Mouse (Mus musculus): ENCODE measurements at regions not wholly inside any gene's neighbourhood (a gene's known extent, or its start where the extent isn't known, plus 50 kb on each side); places are given as distances from the start of the nearest gene placed in this dataset.

DNA sequence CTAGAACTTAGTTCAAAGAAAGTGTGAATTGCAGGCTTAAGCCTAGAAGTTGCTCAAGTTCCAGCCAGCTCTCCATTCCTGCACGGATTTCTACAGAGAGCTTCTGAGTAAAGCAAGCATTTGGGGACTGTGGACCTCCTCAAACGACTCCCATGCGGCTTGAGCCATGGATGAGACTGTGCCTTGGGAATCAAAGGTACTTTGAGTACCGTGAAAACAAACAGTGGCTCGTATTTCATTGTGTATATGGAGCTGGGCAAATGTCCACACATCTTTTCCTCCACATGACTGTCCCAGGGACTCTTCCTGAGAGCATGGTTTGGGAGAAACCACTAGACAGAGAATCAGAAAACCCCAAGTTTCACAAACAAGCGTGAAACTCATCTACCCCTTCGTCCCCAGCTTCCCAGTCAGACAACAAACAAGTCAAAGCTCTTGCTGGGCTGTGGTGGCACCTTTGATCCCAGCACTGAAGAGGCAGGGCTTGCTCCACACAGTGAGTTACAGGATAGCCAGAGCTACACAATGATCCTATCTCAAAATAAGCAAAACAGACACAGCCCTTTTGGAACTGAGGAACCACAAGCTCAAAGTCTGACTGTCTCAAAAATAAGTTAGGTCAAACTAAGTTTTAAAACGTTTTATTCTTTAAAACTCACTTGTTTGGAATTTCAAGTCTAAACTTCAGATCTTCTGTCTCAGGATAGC lies 209.1 kb upstream of the Spred2 start:
- DNase-seq, result no peak
- WGBS, result 57% methylated on average over 8 of the region's 8 CpGs
- TF ChIP-seq POLR2A (IDR thresholded peaks at IDR 0.05; ENCODE audit: borderline replicate concordance, insufficient read depth, low read length) (no peak), CTCF (IDR thresholded peaks at IDR 0.05; ENCODE audit: borderline replicate concordance, insufficient read depth, low read depth, low read length) (no peak)
- H3K27ac ChIP-seq (ENCODE audit: insufficient read depth, low read length), result no peak overlapping the region
- no peak overlapping the region for H3K4me3 ChIP-seq (replicated peaks; ENCODE audit: insufficient read depth, low read depth, low read length)
- no peaks in the 10 kb centered on the region for H3K27me3 ChIP-seq (ENCODE audit: control insufficient read depth, insufficient read depth, low read length)
- no peaks in the 10 kb centered on the region for H3K4me1 ChIP-seq (ENCODE audit: control insufficient read depth, insufficient read depth, low read length)

GRCm38 (mm10) chr11:19718165-19718564 lies 206.0 kb upstream of the Spred2 start:
- WGBS, result 95% methylated on average over 9 of the region's 9 CpGs
- H3K27ac ChIP-seq (ENCODE audit: insufficient read depth, low read length), result no peak overlapping the region
- no peak for TF ChIP-seq CTCF (IDR thresholded peaks at IDR 0.05; ENCODE audit: borderline replicate concordance, insufficient read depth, low read depth, low read length)
- TF ChIP-seq POLR2A (IDR thresholded peaks at IDR 0.05; ENCODE audit: borderline replicate concordance, insufficient read depth, low read length), result no peak

DNA sequence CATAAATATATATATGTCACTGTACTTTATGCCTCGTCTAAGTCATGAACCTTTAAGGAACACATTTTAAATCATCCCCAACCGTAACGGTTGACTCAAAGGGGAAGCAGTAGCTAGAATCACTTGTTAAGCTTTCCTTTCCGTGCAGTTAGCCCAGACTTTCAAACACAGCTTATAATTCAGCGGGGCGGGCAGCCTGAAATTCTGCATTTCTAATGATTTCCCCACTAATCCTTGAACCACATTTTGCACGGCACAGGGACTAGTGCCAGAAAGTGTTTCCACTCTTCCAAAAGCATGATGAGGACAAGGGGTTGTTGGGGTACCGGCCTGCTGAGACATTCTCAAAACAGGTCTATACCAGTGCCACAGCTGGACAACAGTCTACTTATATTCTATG lies 195.1 kb upstream of the Spred2 start:
- Histone ChIP-seq H3K27ac (ENCODE audit: insufficient read depth, low read length) (no peak overlapping the region), H3K4me3 (replicated peaks; ENCODE audit: insufficient read depth, low read depth, low read length) (no peak overlapping the region), H3K27me3 (ENCODE audit: control insufficient read depth, insufficient read depth, low read length) (no peaks in the 10 kb centered on the region), H3K4me1 (ENCODE audit: control insufficient read depth, insufficient read depth, low read length) (no peaks in the 10 kb centered on the region)
- TF ChIP-seq CTCF (IDR thresholded peaks at IDR 0.05; ENCODE audit: borderline replicate concordance, insufficient read depth, low read depth, low read length), result no peak
- TF ChIP-seq POLR2A (IDR thresholded peaks at IDR 0.05; ENCODE audit: borderline replicate concordance, insufficient read depth, low read length), result no peak
- no peak for DNase-seq
- WGBS, result 90% methylated on average over 8 of the region's 8 CpGs

More at GRCm38 (mm10) chr11:19718165-19718564, 206.0 kb upstream of the Spred2 start:
- DNase-seq, result no peak
- Histone ChIP-seq H3K27me3 (ENCODE audit: control insufficient read depth, insufficient read depth, low read length) (no peaks in the 10 kb centered on the region), H3K4me1 (ENCODE audit: control insufficient read depth, insufficient read depth, low read length) (no peaks in the 10 kb centered on the region), H3K4me3 (replicated peaks; ENCODE audit: insufficient read depth, low read depth, low read length) (no peak overlapping the region)

DNA sequence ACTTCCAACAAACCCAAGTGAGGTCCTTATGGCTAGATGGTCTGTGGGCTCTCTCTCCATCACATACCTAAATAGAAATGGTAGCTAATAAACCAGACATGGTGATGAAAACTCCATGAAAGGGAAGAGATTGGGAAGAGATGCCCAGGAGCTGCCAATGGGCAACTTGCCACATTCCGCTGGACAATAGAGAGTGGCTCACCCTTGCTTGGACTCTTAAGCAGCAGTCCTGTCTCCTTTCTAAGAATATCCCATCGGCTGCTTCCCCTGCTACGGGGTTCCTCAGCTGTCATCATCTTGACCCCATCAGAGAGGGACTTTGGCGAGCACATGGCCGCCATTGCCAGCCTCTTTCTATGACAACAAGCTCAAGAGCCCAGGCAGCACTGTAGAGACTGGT lies 193.4 kb upstream of the Spred2 start:
- no peak overlapping the region for H3K27ac ChIP-seq (ENCODE audit: insufficient read depth, low read length)
- H3K4me3 ChIP-seq (replicated peaks; ENCODE audit: insufficient read depth, low read depth, low read length), result no peak overlapping the region
- 44% methylated on average over 5 of the region's 5 CpGs for WGBS
- H3K4me1 ChIP-seq (ENCODE audit: control insufficient read depth, insufficient read depth, low read length), result no peaks in the 10 kb centered on the region
- no peaks in the 10 kb centered on the region for H3K27me3 ChIP-seq (ENCODE audit: control insufficient read depth, insufficient read depth, low read length)
- TF ChIP-seq POLR2A (IDR thresholded peaks at IDR 0.05; ENCODE audit: borderline replicate concordance, insufficient read depth, low read length), result no peak
- TF ChIP-seq CTCF (IDR thresholded peaks at IDR 0.05; ENCODE audit: borderline replicate concordance, insufficient read depth, low read depth, low read length), result no peak
- no peak for DNase-seq

GRCm38 (mm10) chr11:19736076-19736475 lies 188.1 kb upstream of the Spred2 start:
- 79% methylated on average over 7 of the region's 7 CpGs for WGBS
- Histone ChIP-seq H3K4me3 (replicated peaks; ENCODE audit: insufficient read depth, low read depth, low read length) (no peak overlapping the region), H3K27ac (ENCODE audit: insufficient read depth, low read length) (no peak overlapping the region), H3K4me1 (ENCODE audit: control insufficient read depth, insufficient read depth, low read length) (no peaks in the 10 kb centered on the region), H3K27me3 (ENCODE audit: control insufficient read depth, insufficient read depth, low read length) (no peaks in the 10 kb centered on the region)
- TF ChIP-seq CTCF (IDR thresholded peaks at IDR 0.05; ENCODE audit: borderline replicate concordance, insufficient read depth, low read depth, low read length) (no peak), POLR2A (IDR thresholded peaks at IDR 0.05; ENCODE audit: borderline replicate concordance, insufficient read depth, low read length) (no peak)
- DNase-seq, result no peak

GRCm38 (mm10) chr11:19736926-19737325 lies 187.2 kb upstream of the Spred2 start:
- no peak for DNase-seq
- WGBS, result 74% methylated on average over 7 of the region's 7 CpGs
- Histone ChIP-seq H3K27ac (ENCODE audit: insufficient read depth, low read length) (no peak overlapping the region), H3K27me3 (ENCODE audit: control insufficient read depth, insufficient read depth, low read length) (no peaks in the 10 kb centered on the region), H3K4me3 (replicated peaks; ENCODE audit: insufficient read depth, low read depth, low read length) (no peak overlapping the region), H3K4me1 (ENCODE audit: control insufficient read depth, insufficient read depth, low read length) (no peaks in the 10 kb centered on the region)
- TF ChIP-seq POLR2A (IDR thresholded peaks at IDR 0.05; ENCODE audit: borderline replicate concordance, insufficient read depth, low read length) (no peak), CTCF (IDR thresholded peaks at IDR 0.05; ENCODE audit: borderline replicate concordance, insufficient read depth, low read depth, low read length) (no peak)

DNA sequence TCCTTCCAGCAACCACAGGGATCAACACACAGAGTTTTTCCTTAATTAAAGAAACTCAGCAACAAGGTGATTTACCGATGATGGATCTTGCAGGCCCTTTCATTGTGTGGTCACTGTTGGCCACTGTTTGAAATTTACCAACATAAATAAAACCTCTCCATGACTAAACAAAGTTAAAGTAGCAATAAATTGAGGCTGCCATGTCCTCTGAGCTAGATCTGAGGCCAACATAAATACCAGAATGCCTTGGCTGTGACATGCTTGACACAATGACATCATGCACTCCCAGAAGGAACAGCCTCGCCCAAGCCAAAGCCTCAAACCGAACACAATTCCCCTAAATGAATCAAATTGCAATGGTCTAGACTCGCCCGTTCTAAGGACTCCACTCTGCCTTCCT lies 186.8 kb upstream of the Spred2 start:
- H3K4me1 ChIP-seq (ENCODE audit: control insufficient read depth, insufficient read depth, low read length), result no peaks in the 10 kb centered on the region
- no peak overlapping the region for H3K4me3 ChIP-seq (replicated peaks; ENCODE audit: insufficient read depth, low read depth, low read length)
- WGBS, result 74% methylated on average over 5 of the region's 5 CpGs
- no peak overlapping the region for H3K27ac ChIP-seq (ENCODE audit: insufficient read depth, low read length)
- H3K27me3 ChIP-seq (ENCODE audit: control insufficient read depth, insufficient read depth, low read length), result no peaks in the 10 kb centered on the region
- DNase-seq, result no peak
- TF ChIP-seq CTCF (IDR thresholded peaks at IDR 0.05; ENCODE audit: borderline replicate concordance, insufficient read depth, low read depth, low read length) (no peak), POLR2A (IDR thresholded peaks at IDR 0.05; ENCODE audit: borderline replicate concordance, insufficient read depth, low read length) (no peak)

DNA sequence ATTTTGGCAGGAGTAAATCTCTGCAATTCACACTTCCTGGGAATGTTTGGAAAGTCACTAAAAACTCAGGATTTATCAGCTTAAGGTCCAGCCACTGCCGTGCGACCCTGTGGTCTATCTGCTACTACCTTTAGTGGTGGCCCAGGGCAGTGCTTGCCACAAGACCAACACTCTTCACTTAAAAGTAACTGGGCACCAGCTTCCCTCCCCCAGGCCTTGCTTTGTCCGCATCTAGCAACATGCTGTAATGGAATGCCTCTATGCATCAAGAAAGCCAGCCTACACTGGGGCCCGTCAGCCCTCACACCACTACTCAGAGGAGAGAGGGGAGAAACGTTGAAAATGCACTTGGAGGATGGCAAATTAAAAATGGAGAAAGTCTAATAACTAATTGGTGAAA lies 186.4 kb upstream of the Spred2 start:
- no peaks in the 10 kb centered on the region for H3K4me1 ChIP-seq (ENCODE audit: control insufficient read depth, insufficient read depth, low read length)
- H3K27ac ChIP-seq (ENCODE audit: insufficient read depth, low read length), result no peak overlapping the region
- H3K4me3 ChIP-seq (replicated peaks; ENCODE audit: insufficient read depth, low read depth, low read length), result no peak overlapping the region
- no peaks in the 10 kb centered on the region for H3K27me3 ChIP-seq (ENCODE audit: control insufficient read depth, insufficient read depth, low read length)
- DNase-seq, result no peak
- TF ChIP-seq POLR2A (IDR thresholded peaks at IDR 0.05; ENCODE audit: borderline replicate concordance, insufficient read depth, low read length), result no peak
- TF ChIP-seq CTCF (IDR thresholded peaks at IDR 0.05; ENCODE audit: borderline replicate concordance, insufficient read depth, low read depth, low read length), result no peak
- WGBS, result 78% methylated on average over 5 of the region's 5 CpGs

All from cerebellum, adult 2 months (tissue).